Mouse (Mus musculus): ENCODE data around the gene Peak1.

The Peak1 gene

DNA sequence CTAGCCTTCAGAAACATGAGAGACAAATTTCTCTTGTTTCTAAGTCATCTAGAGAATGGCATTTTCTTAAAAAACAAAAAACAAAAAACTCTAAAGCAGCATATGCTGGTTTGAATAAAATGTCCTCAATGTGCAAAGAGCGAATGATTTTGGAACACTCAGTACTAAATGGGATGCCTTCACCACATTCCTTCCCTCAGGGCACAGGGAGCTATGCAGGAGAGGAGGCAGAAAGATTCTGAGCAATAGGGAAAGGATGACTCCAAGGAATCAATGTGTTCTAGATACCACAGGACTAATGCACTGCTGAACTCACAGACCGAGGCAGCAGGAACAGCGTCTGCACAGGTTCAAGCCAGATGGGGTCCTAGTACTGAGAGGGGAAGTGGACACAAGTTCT, 103.5 kb downstream of the Peak1 start:
- DNase-seq (ENCODE audit: low spot score in 2 of 2), result no peak

DNA sequence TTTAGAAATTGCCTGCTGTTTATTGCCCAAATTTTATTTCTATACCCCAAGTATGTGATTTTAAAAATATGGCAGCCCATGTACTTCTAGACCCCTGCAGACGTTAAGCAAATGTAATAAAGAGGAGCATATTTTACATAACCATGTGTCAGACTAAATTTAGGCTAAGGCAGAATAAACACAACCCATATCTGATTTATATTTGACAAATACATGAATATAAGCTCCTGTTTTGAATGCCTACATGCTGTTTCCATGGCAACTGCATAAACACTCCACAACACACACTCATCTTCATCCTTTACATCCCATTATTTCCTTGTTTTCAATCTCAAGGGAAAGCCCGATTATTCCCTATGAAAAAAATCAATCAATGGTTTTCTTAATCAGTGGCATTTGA, 108.8 kb downstream of the Peak1 start:
- DNase-seq (ENCODE audit: low spot score in 2 of 2), result no peak

DNA sequence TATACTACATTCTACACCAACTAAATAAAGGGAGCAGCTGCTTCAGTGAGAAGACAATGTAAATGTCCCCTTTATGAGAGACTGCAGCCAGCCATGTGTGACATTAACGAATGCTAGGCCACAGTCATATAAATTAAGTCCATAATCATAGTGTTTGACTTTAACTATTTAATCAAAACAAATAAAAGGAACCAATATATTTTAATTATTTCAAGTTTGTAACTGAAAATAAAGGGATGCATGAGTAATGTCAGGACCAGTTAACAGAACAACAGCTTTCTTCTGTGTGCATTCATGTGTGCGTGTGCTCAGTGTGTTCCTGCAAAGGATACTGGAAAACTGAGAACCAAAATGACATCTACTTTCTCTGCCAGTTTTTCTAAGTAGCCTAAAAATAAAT, 113.3 kb downstream of the Peak1 start:
- DNase-seq (ENCODE audit: low spot score in 2 of 2), result no peak

GRCm38 (mm10) chr9:56302921-56303465, 114.9 kb downstream of the Peak1 start:
- no peak for DNase-seq (ENCODE audit: low spot score in 2 of 2)

DNA sequence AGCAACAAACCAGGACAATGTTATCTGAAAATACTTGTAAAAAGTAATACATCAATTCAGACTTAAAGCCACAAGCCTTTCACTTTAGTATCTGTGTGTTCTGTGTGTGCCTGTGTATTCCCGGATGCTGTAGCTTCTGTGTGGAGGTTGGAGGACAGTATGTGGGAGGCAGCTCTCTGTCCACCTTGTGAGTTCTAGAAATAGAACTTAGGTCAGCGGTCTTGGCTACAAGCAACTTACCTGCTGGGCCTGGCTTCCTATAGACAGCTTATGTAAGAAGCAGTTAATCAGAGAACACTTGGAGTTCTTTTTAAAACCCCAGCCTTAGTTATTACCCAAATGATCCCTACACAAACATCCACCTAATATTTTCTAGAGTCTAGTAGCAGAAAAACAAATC, 127.8 kb downstream of the Peak1 start:
- no peak for DNase-seq (ENCODE audit: low spot score in 2 of 2)

DNA sequence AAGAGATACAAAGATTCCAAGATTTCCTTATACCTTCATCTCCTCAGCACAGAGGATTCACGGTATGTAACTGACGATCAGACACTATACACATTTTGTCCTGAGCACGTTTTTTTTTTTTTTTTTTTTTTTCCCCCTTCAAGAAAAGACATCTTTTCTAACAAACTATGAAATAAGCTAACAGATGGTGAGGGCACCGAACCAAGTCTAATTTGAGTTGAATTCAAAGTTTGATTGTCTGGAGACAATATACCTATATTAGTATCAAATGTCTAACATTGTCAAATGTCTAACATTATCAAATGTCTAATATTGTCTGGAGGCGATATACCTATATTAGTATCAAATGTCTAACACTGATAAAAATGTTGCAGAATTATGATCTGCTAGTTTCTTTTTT, 135.4 kb downstream of the Peak1 start:
- DNase-seq (ENCODE audit: low spot score in 2 of 2), result no peak

GRCm38 (mm10) chr9:56273576-56273975, 144.3 kb downstream of the Peak1 start:
- DNase-seq (ENCODE audit: low spot score in 2 of 2), result no peak

DNA sequence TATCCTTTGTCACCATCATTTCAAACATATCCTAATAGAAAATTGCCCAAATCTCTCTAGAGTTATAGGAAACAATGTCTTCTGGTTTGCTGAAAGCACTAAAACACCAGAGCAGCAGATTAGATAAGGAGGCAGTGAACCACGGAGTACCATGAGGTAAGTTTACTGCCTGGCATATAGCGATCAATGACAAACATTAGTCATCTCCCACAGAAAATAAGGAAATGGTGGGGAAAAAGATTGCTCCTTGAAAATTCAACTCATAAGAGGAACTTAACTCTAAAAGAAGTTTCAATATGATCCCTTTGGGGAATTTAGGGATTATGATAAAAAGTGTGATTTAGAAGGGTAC, 145.6 kb downstream of the Peak1 start:
- no peak for DNase-seq (ENCODE audit: low spot score in 2 of 2)

- DNase-seq (ENCODE audit: low spot score in 2 of 2), result no peak
These were observed 146.3 kb downstream of the Peak1 start for GRCm38 (mm10) chr9:56271326-56272246.

DNA sequence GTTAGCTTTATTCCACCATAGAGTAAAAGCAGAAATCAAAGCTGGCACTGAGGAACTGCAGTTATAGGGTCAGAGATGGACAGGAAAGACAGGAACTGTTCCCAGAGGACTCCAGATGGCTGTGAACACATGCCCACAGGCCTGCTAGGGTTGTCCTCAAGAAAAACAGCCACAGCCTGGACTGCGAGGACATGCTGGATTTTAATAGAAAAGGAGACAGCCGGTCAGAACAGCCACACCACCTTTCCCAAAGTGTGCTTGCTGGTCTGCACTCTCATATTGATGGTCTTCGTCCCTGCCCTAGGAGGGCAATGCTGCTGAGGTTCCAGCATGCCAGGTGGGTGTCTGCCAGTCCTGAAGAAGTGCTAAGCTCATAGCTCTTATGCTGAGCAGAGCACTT, 148.8 kb downstream of the Peak1 start:
- no peak for DNase-seq (ENCODE audit: low spot score in 2 of 2)

GRCm38 (mm10) chr9:56266200-56266815, 151.6 kb downstream of the Peak1 start:
- no peak for DNase-seq (ENCODE audit: low spot score in 2 of 2)

- DNase-seq (ENCODE audit: low spot score in 2 of 2), result peak in 1 of 2 experiments; percentile 27
These were observed 152.2 kb downstream of the Peak1 start for GRCm38 (mm10) chr9:56265460-56266199.

- DNase-seq (ENCODE audit: low spot score in 2 of 2), result peak; percentile 51 to 55
These were observed 152.9 kb downstream of the Peak1 start for GRCm38 (mm10) chr9:56265022-56265360.

GRCm38 (mm10) chr9:56264308-56265021, 153.4 kb downstream of the Peak1 start:
- peak in 1 of 2 experiments; percentile 34 for DNase-seq (ENCODE audit: low spot score in 2 of 2)

GRCm38 (mm10) chr9:56263055-56263454, 154.8 kb downstream of the Peak1 start:
- DNase-seq (ENCODE audit: low spot score in 2 of 2), result no peak

GRCm38 (mm10) chr9:56260495-56261136, 157.3 kb downstream of the Peak1 start:
- DNase-seq (ENCODE audit: low spot score in 2 of 2), result no peak

DNA sequence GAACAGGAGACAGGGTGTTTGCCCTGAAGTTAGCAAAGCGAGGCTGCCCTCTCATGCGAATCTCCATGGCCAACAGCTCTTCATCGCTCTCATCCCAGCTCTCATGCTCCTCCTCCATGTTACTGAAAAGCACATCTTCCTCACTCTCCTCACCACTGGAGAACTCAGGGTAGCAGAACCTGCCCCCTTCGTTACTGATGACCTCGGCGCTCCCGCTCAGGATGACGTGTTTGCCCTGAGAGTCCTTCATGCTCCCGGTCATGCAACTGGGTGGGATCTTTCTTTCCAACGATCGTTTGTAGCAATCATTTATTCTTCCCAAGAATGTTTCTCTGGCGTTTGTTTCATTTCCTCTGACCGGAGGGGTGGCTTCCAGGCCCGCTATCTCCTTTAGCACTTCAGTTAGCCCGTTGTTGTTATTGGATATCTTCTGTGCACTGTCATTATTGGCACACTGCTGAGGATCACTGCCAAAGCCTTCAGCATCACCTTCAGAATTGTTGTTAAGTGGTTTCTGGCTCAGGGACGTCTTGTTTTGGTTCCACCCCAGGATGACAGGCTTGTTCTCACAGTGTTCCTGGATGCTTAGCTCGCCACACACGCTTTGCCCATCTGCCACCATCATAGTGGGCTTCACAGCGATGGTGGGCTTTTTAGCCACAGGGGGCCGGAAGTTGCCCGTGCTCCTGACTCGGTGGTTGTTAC, 157.9 kb downstream of the Peak1 start:
- no peak for DNase-seq (ENCODE audit: low spot score in 2 of 2)

DNA sequence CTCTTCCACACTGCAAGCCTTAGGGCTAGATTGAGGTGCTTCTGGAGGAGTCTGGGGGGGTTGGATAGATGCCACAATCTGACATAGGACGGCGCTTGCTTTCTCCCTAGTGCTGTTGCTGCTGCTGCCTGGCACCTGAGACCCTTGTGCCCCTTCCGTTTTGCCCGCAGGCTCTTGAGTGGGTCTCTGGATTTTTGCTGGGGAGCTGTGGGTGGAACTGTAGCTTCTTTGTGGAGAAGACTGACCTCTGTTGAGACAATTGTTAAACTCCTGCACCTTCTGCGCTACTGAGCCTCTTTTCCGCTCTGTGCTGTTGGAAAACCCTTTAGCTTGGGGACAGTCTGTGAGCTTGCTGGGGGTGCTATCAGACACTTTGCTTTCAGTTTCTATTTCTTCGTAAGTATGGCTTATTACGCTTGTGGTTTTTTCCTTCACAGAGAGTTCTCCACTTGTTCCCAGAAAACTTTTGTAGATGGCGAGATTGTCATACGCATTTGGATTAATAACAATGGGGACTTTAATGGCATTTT, 159.5 kb downstream of the Peak1 start:
- DNase-seq (ENCODE audit: low spot score in 2 of 2), result no peak

GRCm38 (mm10) chr9:56257227-56258000, 160.5 kb downstream of the Peak1 start:
- DNase-seq (ENCODE audit: low spot score in 2 of 2), result no peak
